Mouse (Mus musculus): ENCODE measurements around the gene Plcb4.
"Not testable (repeated sequence)": the region's sequence is repeated elsewhere in the genome, so short reads cannot be mapped to it uniquely, and the experiment has no call there.

Gene Plcb4

DNA sequence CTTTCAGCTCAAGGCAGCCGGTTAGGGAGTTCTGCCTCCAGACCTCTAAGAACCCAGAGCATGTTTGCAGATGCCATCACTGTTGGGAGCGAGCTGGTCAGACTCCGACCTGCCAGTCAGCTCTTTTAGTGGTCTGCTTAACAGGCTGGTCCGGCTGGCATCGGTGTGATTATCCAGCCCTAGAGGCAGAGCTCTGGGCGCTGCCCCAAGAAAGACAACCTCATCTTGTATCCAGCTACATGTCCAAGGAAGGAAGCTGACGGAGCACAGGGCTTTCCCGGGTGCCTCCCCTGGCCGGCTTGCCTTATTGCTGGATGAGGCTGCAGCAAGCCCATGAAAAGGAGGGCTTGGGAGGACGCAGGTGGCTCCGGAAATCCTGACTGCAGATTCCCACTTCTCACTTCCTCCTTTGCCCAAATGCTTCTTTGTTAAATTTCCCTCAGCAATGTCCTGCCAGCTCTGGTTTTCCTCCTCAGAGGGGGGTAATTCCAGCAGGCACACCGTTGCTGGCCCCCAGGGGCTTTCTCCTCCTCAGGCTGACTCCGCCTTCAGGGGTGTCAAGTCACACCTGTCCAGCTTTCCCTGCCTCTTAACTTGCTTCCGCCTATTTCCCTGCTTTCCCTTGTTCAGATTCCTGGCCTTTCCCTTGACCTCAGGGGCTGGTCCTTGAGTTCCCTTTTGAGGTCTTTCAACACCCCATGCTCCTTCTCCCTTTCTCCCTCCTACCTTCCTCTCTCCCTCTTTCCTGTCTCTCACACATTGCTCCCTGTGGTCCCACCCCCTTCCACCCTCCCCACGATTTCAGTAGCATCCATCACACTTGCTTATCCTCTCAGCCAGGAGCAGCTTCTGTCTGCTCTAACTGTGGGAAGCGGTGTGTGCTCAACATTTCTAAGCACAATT is 58.7 kb downstream of the Plcb4 start:
- no peak for DNase-seq (ENCODE audit: low spot score)

DNA sequence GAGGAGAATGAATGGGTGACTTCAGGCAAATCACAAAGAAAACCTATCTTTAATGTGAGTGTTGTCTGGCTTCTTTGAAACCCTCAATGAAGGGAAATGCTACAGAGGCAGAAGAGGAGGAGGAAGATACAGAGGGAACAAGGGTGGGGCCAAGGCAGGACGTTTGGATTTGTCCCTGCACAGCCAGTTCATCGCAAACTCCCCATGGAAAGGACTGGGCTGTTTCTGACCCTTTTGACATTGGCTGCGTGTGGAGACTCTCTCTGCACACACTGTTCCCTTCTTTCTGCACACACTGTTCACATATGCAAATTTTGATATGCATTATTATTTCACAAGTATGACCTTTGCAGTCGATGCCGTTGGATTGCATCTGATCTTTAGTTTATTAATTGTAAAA is 63.3 kb downstream of the Plcb4 start:
- DNase-seq (ENCODE audit: low spot score) = no peak

- no peak for DNase-seq (ENCODE audit: low spot score)
Observed at GRCm38 (mm10) chr2:135723387-135723786, 64.6 kb downstream of the Plcb4 start.

- DNase-seq (ENCODE audit: low spot score) = no peak
Observed at GRCm38 (mm10) chr2:135724489-135724888, 65.7 kb downstream of the Plcb4 start.

DNA sequence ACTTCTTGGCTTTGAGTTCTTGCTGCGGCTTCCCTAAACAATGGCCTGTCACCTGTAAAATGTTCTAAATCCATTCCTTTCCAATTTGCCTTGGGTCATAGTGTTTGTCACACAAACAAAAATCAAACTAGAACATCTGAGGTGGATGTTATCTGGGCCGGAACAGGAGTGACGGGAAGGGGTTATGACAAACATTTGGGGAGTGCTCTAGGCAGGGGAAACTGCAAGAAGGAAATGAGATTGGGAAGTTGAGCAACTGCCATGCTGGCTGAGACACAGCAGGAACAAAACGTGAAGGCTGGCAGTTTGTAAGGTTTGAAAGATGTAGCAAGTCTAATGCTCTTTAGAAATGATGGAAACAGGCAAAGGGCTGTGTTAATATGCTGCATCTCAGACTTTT is 66.6 kb downstream of the Plcb4 start:
- no peak for DNase-seq (ENCODE audit: low spot score)

DNA sequence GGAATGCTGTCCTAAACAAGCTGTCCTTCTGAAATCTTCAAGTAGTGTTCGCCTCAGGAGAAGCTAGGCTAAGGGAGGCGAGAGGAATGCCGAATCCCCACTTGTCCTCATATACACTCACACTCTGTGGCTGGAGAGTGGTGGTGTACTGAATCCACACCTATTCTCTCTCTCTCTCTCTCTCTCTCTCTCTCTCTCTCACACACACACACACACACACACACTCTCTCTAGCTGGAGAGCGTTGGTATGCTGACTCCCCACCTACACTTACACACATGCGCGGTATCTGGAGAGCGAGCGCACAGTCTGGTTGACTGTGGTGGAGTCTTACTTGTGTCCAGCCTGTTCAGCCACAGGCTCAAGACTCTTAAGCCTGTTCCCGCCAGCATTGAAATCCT is 68.3 kb downstream of the Plcb4 start:
- no peak for DNase-seq (ENCODE audit: low spot score)

DNA sequence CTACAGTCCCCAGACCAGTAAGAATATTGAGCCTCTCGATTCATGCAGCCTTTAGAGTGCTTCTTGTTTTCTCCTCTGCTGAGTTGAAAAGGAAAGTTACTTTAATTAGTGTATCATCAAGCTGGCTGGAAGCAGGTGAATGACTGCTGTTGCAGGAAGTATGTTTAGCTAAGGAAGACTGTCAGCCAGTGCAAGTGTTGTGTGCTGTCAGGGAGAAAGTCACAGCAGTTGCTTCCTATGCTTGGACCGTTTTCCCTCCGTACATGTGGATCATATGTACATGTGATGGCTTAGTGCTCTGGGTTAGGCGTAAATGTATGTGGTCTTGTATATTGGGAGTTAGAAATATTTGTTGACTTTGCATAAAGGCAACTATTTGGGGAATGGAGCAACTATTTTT is 69.1 kb downstream of the Plcb4 start:
- DNase-seq (ENCODE audit: low spot score) = no peak

DNA sequence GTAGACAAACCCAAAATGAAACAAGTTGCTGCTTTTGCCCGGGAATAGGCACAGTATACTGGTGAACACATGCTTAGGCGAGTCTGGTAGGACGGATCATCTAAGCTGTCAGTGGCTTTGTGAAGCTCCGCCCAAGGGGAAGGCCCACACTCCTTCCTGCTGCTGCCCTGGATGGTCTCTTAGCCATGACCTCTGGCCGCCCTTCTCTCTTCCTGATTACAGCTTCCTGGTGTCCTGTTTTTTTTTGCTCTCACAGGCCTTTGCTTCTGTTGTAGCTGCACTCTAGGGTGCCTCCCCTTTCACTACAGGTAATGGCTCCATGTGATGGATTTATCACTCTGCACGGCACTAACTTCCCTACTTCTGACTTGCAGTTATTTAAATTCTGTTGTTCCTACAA is 72.8 kb downstream of the Plcb4 start:
- DNase-seq (ENCODE audit: low spot score) = peak; percentile 37

DNA sequence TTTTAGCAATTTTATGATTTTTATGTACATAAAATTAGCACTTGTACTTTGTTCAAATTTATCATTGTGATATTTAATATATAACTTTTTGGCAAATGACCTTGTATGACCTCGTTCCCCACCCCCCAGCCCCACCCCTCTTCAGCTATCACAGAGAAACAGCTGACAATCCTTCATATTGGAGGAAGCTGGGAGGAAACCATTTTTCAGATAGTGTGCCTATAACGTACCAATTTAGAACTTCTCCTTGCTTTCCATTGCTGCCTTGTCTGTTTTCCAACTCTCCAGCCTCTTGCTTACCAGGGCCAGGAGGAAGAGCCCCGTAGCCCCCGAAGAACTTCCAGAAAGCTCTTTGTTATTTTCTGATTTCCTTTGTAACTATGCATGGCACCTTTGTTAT is 73.8 kb downstream of the Plcb4 start:
- no peak for DNase-seq (ENCODE audit: low spot score)

GRCm38 (mm10) chr2:135733926-135734510 is 75.2 kb downstream of the Plcb4 start:
- DNase-seq (ENCODE audit: low spot score) = peak; percentile 47

- no peak for DNase-seq (ENCODE audit: low spot score)
Observed at GRCm38 (mm10) chr2:135737506-135737905, 78.7 kb downstream of the Plcb4 start.

DNA sequence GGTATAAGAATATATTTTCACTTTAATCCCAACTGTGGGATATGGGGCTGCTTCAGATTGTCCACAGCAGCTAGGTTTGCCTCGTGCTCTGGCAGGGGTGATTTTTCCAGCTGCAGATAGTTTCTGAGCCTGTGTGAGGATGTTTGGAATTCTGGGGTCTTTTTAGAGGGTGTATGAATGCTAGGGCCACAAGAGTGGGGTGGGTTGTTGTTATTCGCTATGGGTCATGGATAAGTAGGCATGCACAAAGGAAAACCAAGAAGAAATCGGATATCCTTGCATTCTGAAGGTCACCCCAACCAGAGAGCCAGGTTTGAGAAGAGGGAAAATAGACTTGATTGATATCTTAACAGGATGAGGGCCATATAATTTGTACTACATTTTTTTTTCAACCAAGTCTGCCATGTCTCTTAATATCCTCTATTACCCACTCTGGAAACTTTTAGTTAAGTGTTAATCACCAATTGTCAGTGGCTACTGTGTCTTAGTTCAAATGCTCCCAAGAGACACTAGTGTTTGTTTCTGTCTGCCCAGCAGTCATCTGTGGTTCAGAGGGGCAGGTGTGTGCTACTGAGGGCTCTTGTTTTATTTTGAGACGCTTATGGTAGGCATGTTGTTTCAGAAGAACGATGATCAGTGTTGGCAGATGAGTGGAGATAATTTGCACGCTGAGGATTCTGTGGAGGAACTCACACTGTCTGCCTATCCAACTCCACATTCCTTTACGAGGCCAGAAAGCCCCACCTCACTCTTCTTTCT is 79.4 kb downstream of the Plcb4 start:
- not testable (repeated sequence) for DNase-seq (ENCODE audit: low spot score)

GRCm38 (mm10) chr2:135738950-135739349 is 80.1 kb downstream of the Plcb4 start:
- no peak for DNase-seq (ENCODE audit: low spot score)

DNA sequence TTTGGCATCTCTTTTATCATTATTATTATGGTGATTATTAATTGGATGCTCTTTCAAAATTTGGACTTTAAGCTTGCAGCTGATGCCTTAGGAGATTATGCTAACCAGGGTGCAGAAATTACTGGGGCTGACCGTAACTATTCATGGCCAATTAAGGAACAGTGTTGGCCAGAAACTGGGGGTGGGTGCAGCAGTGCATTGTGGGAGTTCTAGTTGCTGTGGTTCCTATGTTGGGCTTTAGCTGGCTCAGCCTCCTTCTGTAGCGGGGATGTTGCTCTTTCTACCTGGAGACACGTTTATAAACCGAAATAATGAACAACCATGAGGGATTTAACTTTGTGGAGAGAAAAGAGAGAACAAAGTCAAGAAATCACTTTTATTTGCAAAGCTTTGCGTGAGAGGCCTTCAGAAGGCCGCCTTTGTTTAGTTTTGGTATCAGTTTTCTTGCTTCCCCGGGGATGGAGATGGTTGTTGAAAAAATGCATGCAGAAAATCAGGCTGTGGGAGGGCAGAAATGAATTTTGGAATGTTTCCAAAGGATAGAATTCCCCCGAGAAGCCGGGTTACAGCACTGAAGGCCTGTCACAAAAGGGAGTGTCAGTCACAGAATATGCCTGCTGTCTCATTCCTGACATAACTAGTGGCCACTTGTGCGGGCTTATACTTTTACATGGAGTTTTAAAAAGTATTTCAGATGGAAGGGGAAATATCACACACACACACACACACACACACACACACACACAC is 84.3 kb downstream of the Plcb4 start:
- no peak for DNase-seq (ENCODE audit: low spot score)

DNA sequence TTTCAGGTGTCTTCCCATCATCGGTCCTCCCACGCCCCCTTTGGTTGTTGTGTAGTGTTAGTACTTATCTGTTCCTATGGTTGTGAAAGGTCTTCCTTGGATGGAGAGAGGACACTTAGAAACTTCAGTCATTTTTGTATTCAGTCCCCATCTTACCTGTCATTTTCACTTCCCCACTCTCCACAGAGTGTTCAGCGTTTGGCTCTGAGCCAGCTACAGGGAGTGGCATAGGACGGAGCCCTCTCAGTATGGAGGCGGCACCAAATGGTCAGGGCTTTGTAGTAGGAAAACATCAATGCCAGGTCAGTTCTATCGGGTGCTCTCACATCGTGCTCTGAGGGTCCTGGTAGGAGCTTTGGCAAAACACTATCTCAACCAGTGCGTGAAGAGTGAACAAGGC is 85.9 kb downstream of the Plcb4 start:
- no peak for DNase-seq (ENCODE audit: low spot score)

- peak; percentile 36 for DNase-seq (ENCODE audit: low spot score)
Observed at GRCm38 (mm10) chr2:135745126-135745525, 86.3 kb downstream of the Plcb4 start.

DNA sequence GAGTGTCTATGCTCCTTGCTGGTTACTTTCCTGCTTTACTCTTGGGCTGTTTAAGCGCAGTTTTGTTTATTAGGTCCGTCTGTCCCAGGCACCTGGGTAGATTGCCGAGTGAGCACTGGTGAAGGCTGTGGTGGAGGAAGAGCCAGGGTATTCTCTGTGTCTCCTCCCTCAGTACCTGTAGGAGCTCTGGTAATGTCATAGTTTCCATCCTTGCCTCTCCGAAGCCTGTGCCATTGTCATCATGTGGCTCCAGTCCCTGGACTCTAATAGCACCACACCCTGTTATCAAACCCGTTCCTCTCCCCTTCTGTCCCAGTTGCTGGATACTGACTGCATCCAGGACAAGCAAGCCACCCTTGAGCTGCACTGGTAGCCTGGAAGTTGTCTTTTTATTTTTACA is 89.6 kb downstream of the Plcb4 start:
- no peak for DNase-seq (ENCODE audit: low spot score)

DNA sequence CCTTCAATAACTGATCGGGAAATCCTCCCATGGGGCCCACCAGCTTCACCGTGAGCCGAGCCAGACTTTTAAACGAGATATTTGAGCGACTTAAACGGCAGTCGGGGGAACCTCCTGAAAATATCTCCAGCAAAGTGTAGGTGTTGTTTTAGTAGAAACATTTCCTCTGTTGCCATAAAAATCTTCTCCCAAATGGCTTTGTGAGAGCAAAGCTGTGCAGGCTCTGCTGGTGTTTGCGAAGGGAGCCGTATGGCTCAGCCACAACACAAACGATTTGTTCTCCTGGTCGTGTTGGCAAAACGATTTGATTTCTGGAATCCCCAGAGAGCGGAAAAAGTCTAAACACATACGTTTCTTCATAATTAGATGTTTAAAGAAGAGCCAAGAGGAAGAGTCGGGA is 90.8 kb downstream of the Plcb4 start:
- no peak for DNase-seq (ENCODE audit: low spot score)

- no peak for DNase-seq (ENCODE audit: low spot score)
Observed at GRCm38 (mm10) chr2:135750748-135751147, 91.9 kb downstream of the Plcb4 start.

DNA sequence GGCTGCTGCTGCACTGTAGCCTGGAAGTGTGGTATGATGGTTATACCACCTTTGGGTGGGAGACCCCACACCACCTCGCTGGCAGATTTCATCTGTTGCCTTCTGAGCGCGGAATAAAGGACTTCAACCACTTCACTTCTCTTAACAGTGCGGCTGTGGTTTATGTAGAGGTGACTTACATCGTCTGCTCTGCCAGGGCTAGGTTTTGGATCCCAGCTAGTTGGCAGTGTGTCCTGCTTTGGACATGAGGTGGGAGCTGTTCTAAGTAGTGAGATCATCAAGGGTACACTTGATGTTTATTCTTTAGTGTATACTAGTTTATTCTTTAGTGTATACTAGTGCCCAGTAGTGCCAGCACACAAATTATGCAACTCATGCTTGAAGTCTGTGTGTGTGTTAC is 97.0 kb downstream of the Plcb4 start:
- no peak for DNase-seq (ENCODE audit: low spot score)

DNA sequence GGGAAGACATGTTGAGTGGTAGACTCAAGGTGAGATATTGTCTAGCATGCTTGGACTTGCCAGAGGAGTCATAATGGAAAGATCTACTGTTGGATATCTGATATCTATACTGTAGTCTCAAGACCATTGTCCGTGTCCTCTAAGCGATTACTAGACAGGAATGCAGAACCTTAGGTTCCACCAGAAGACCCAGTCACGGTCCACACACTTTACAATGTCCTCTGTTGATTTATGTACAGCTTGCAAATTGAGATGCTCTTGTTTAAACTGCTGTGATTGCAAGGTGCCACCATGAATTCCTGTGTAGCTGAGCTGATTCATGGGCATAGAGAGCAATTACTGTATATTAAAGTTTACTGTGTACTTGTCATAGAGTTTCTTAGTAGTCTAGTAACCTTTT is 98.7 kb downstream of the Plcb4 start:
- no peak for DNase-seq (ENCODE audit: low spot score)

GRCm38 (mm10) chr2:135759499-135760095 is 100.8 kb downstream of the Plcb4 start:
- no peak for DNase-seq (ENCODE audit: low spot score)
